Mouse (Mus musculus) liver, postnatal 0 days (tissue): ENCODE measurements at regions not wholly inside any gene's neighbourhood (a gene's known extent, or its start where the extent isn't known, plus 50 kb on each side); places are given as distances from the start of the nearest gene placed in this dataset.

Experiments
- CTCF ChIP-seq: sonication (generic); IDR thresholded peaks from 2 replicates; pipeline ENCODE4 v1.5.1; 2016; ENCODE audit warnings: antibody characterized with exemption, low read depth
- EP300 ChIP-seq: IDR thresholded peaks from 2 replicates; pipeline ENCODE4 v1.6.1; 2016; ENCODE audit warnings: antibody characterized with exemption, low read depth, mild to moderate bottlenecking

- TF ChIP-seq CTCF: no peak
- no peak for TF ChIP-seq EP300
These were observed 228.4 kb upstream of the Arid1b start for GRCm38 (mm10) chr17:4765723-4766122.
